Mouse (Mus musculus): ENCODE measurements around the gene Hapln2. TPM values are rescaled to one million over a fixed set of nuclear protein-coding genes. Genes with fewer than 3 reads are reported as not detected.

The Hapln2 gene
- total and polyA plus RNA-seq, 2 experiments from 2014 or later: 0.31 to 0.38 TPM

- peak overlapping the region; percentile 23 for H3K4me2 ChIP-seq (ENCODE audit: low read depth)
- no peak overlapping the region for H3K4me3 ChIP-seq (ENCODE audit: low read depth, low read length)
- H3K9ac ChIP-seq: no peak overlapping the region
- TF ChIP-seq CTCF (IDR thresholded peaks at IDR 0.05; ENCODE audit: low read depth): peak; percentile 37
- H3K36me3 ChIP-seq (ENCODE audit: insufficient read depth): no peaks in the 10 kb centered on the region
- H3K27me3 ChIP-seq (ENCODE audit: insufficient read depth, low read length): peaks cover 43% of the 10 kb centered on the region
- 5% methylated on average over 17 of the region's 17 CpGs for WGBS
- peak; percentile 49 for ATAC-seq
- DNase-seq: peak; percentile 61
- H3K9me3 ChIP-seq (ENCODE audit: low read length): no peaks in the 10 kb centered on the region
- peaks cover 7% of the 10 kb centered on the region for H3K4me1 ChIP-seq (ENCODE audit: insufficient read depth)
- peak overlapping the region; percentile 54; the same call in 1 of the 2 replicates for H3K27ac ChIP-seq (ENCODE audit: low read depth, low read length)
Measured at GRCm38 (mm10) chr3:88002291-88002976, 24.9 kb downstream of the Hapln2 start.

GRCm38 (mm10) chr3:88000816-88001595 is 26.4 kb downstream of the Hapln2 start:
- Histone ChIP-seq H3K27ac (ENCODE audit: low read depth, low read length) (peak overlapping the region; percentile 35; the same call in 1 of the 2 replicates), H3K27me3 (ENCODE audit: insufficient read depth, low read length) (peaks cover 57% of the 10 kb centered on the region), H3K4me3 (ENCODE audit: low read depth, low read length) (peak overlapping the region; percentile 49; the same call in 1 of the 2 replicates), H3K9me3 (ENCODE audit: low read length) (no peaks in the 10 kb centered on the region), H3K9ac (no peak overlapping the region), H3K36me3 (ENCODE audit: insufficient read depth) (no peaks in the 10 kb centered on the region), H3K4me2 (ENCODE audit: low read depth) (peak overlapping the region; percentile 93), H3K4me1 (ENCODE audit: insufficient read depth) (peaks cover 11% of the 10 kb centered on the region)
- no peak for TF ChIP-seq CTCF (IDR thresholded peaks at IDR 0.05; ENCODE audit: low read depth)
- ATAC-seq: no peak
- DNase-seq: peak; percentile 33
- 18% methylated on average over 11 of the region's 11 CpGs for WGBS

GRCm38 (mm10) chr3:88000181-88000580 is 27.2 kb downstream of the Hapln2 start, which contains the start of gene Bcan:
Gene Bcan, minus strand, starts transcription at chr3:88000230.
- TF ChIP-seq CTCF (IDR thresholded peaks at IDR 0.05; ENCODE audit: low read depth): no peak; the same call in 1 of the 2 replicates
- Histone ChIP-seq H3K4me2 (ENCODE audit: low read depth) (peak within 1 kb of the TSS; percentile 93), H3K9ac (peak within 1 kb of the TSS; percentile 60), H3K4me1 (ENCODE audit: insufficient read depth) (peaks cover 11% of the 10 kb centered on the region), H3K27ac (ENCODE audit: low read depth, low read length) (peak within 1 kb of the TSS; percentile 74), H3K27me3 (ENCODE audit: insufficient read depth, low read length) (peaks cover 61% of the 10 kb centered on the region), H3K4me3 (ENCODE audit: low read depth, low read length) (peak within 1 kb of the TSS; percentile 49), H3K9me3 (ENCODE audit: low read length) (no peaks in the 10 kb centered on the region), H3K36me3 (ENCODE audit: insufficient read depth) (no peaks in the 10 kb centered on the region)
- peak; percentile 52 for ATAC-seq
- 2% methylated on average over 38 of the region's 39 CpGs for WGBS
- DNase-seq: peak; percentile 65

- no peak for TF ChIP-seq CTCF (IDR thresholded peaks at IDR 0.05; ENCODE audit: low read depth)
- DNase-seq (no peak), ATAC-seq (no peak)
- H3K27ac ChIP-seq (ENCODE audit: low read depth, low read length): peak overlapping the region; percentile 74
- H3K4me2 ChIP-seq (ENCODE audit: low read depth): peak overlapping the region; percentile 93
- H3K4me1 ChIP-seq (ENCODE audit: insufficient read depth): peaks cover 11% of the 10 kb centered on the region
- no peaks in the 10 kb centered on the region for H3K9me3 ChIP-seq (ENCODE audit: low read length)
- H3K4me3 ChIP-seq (ENCODE audit: low read depth, low read length): peak overlapping the region; percentile 49
- no peaks in the 10 kb centered on the region for H3K36me3 ChIP-seq (ENCODE audit: insufficient read depth)
- H3K27me3 ChIP-seq (ENCODE audit: insufficient read depth, low read length): peaks cover 69% of the 10 kb centered on the region
- peak overlapping the region; percentile 60 for H3K9ac ChIP-seq
- WGBS: under 1% methylated on average over 38 of the region's 38 CpGs
Measured at GRCm38 (mm10) chr3:87999243-87999895, 28.0 kb downstream of the Hapln2 start.

- WGBS: 3% methylated on average over 6 of the region's 7 CpGs
- peak overlapping the region; percentile 93 for H3K4me2 ChIP-seq (ENCODE audit: low read depth)
Measured at GRCm38 (mm10) chr3:87998747-87999146, 28.6 kb downstream of the Hapln2 start.

GRCm38 (mm10) chr3:87996971-87997614 is 30.3 kb downstream of the Hapln2 start:
- Histone ChIP-seq H3K36me3 (ENCODE audit: insufficient read depth) (no peaks in the 10 kb centered on the region), H3K4me1 (ENCODE audit: insufficient read depth) (peaks cover 6% of the 10 kb centered on the region), H3K9me3 (ENCODE audit: low read length) (no peaks in the 10 kb centered on the region), H3K27ac (ENCODE audit: low read depth, low read length) (no peak overlapping the region), H3K4me2 (ENCODE audit: low read depth) (peak overlapping the region; percentile 93), H3K27me3 (ENCODE audit: insufficient read depth, low read length) (peaks cover 74% of the 10 kb centered on the region), H3K4me3 (ENCODE audit: low read depth, low read length) (peak overlapping the region; percentile 39), H3K9ac (peak overlapping the region; percentile 45)
- ATAC-seq (no peak), DNase-seq (no peak)
- TF ChIP-seq CTCF (IDR thresholded peaks at IDR 0.05; ENCODE audit: low read depth): no peak
- WGBS: 5% methylated on average over 49 of the region's 49 CpGs

More at GRCm38 (mm10) chr3:87998747-87999146, 28.6 kb downstream of the Hapln2 start:
- peaks cover 71% of the 10 kb centered on the region for H3K27me3 ChIP-seq (ENCODE audit: insufficient read depth, low read length)
- H3K4me1 ChIP-seq (ENCODE audit: insufficient read depth): peaks cover 11% of the 10 kb centered on the region
- H3K27ac ChIP-seq (ENCODE audit: low read depth, low read length): 0 out of 2 replicates have a peak overlapping the region, but pooled peaks have one; percentile 74
- TF ChIP-seq CTCF (IDR thresholded peaks at IDR 0.05; ENCODE audit: low read depth): no peak
- no peaks in the 10 kb centered on the region for H3K36me3 ChIP-seq (ENCODE audit: insufficient read depth)
- no peaks in the 10 kb centered on the region for H3K9me3 ChIP-seq (ENCODE audit: low read length)
- H3K4me3 ChIP-seq (ENCODE audit: low read depth, low read length): peak overlapping the region; percentile 49
- DNase-seq: peak; percentile 73
- ATAC-seq: peak; percentile 51
- H3K9ac ChIP-seq: peak overlapping the region; percentile 60; the same call in 1 of the 2 replicates

Data from forebrain, postnatal 0 days (tissue).